Mouse (Mus musculus): ENCODE data around the gene Polr2b.

DNA sequence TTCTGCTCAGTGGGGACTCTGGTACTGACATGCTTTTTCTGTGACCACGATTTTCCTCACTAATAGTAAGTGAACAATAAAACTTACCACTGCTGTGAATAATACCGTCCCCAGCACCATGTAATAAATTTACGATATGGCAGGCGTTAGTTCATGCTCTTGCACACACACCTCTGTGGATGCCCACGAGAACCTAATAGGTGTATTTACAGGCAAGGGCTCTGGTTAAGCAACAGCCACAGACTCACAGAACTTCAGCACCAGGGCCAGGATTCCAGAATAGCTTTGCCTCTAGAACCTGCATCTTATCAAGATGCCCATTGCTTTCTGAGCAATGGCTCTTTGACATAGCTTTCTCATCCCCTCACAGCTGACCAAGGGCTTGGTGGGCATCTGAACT is 75.3 kb downstream of the Polr2b start:
- TF ChIP-seq CTCF (IDR thresholded peaks at IDR 0.05) (no peak), EP300 (IDR thresholded peaks at IDR 0.05) (no peak)

Data from lung, postnatal 0 days (tissue).